Mouse (Mus musculus) intestine, embryonic 15.5 days (tissue): ENCODE measurements around the gene Pax7. TPM values are rescaled to one million over a fixed set of nuclear protein-coding genes. Genes with fewer than 3 reads are reported as not detected.

Experiments
- ATAC-seq: fragments of 200-750 bp; cut with Nextera tagmentation; 2 replicates; pipeline ENCODE4 v1.8.0; 2017; ENCODE audit warnings: moderate TSS enrichment, moderate library complexity
- H3K27ac ChIP-seq: fragments of 300-500 bp; sonication (generic); 2 replicates; pipeline ENCODE4 v1.5.1; 2015; ENCODE audit warnings: mild to moderate bottlenecking, inconsistent platforms
- H3K27me3 ChIP-seq: fragments of 300-500 bp; sonication (generic); replicated peaks from 2 replicates; pipeline ENCODE4 v1.6.1; 2015; ENCODE audit warnings: inconsistent platforms
- H3K36me3 ChIP-seq: fragments of 300-500 bp; sonication (generic); 2 replicates; pipeline ENCODE4 v1.6.1; 2015; ENCODE audit warnings: inconsistent platforms
- H3K4me1 ChIP-seq: fragments of 300-500 bp; sonication (generic); replicated peaks from 2 replicates; pipeline ENCODE4 v1.6.1; 2015; ENCODE audit warnings: inconsistent platforms
- H3K4me2 ChIP-seq: fragments of 300-500 bp; sonication (generic); replicated peaks from 2 replicates; pipeline ENCODE4 v1.6.1; 2015; ENCODE audit warnings: mild to moderate bottlenecking, inconsistent platforms
- H3K4me3 ChIP-seq: fragments of 300-500 bp; sonication (generic); replicated peaks from 2 replicates; pipeline ENCODE4 v1.5.1; 2015; ENCODE audit warnings: inconsistent platforms
- H3K9ac ChIP-seq: fragments of 300-500 bp; sonication (generic); 2 replicates; pipeline ENCODE4 v1.6.1; 2015; ENCODE audit warnings: inconsistent platforms
- H3K9me3 ChIP-seq: fragments of 300-500 bp; sonication (generic); 2 replicates; pipeline ENCODE4 v1.6.1; 2016; ENCODE audit warnings: inconsistent platforms
- WGBS: fragments of 180-500 bp; shearing (Covaris S2); methylation state at CpG from one replicate; pipeline ENCODE4 v1.1.7; 2015; 5-methylcytosine and 5-hydroxymethylcytosine counted together
- polyA plus RNA-seq: library from polyadenylated mRNA; unstranded; fragments of >200 nt; fragmentation: Nextera tagmentation; extraction: Ambion mirVana; gene quantifications from 2 replicates; pipeline ENCODE4 v1.2.1, GENCODE M21; 2015

Pax7 gene
- polyA plus RNA-seq, 1 experiment from 2014 or later, result not detected

DNA sequence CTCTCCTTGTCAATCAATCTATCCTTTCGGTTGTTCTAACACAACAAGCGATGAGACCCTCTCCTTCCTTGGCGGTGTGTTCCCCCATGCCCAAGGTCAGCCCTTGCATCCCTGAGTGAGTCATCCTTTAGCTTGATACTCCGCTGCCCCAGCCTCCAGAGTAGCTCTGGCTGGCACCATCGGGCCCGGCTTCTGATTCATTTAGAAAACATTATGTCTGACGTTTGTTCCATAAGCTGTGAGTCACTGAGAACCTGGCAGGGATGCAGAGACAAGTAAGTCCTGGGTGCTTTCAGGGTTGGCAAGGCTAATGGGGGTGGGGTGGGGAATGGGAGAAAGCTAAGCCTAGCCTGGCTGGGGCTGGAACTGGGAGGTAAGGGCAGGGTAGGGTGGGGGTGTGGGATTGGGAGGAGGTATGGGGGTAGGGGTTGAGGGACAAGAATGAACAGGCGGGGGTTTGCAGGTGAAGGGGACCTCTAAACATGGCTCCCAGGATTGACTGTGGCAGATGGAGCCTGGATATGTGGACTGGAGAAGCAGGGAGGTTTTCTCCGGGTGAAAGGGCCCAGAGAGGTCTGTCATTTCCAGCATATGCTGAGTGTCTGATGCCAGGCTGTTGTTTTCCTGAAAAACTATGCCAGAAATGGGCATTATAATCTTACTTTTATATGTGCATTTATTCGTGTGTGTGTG is 116.7 kb downstream of the Pax7 start:
- no peaks in the 10 kb centered on the region for H3K27me3 ChIP-seq
- 83% methylated on average over 10 of the region's 10 CpGs for WGBS

DNA sequence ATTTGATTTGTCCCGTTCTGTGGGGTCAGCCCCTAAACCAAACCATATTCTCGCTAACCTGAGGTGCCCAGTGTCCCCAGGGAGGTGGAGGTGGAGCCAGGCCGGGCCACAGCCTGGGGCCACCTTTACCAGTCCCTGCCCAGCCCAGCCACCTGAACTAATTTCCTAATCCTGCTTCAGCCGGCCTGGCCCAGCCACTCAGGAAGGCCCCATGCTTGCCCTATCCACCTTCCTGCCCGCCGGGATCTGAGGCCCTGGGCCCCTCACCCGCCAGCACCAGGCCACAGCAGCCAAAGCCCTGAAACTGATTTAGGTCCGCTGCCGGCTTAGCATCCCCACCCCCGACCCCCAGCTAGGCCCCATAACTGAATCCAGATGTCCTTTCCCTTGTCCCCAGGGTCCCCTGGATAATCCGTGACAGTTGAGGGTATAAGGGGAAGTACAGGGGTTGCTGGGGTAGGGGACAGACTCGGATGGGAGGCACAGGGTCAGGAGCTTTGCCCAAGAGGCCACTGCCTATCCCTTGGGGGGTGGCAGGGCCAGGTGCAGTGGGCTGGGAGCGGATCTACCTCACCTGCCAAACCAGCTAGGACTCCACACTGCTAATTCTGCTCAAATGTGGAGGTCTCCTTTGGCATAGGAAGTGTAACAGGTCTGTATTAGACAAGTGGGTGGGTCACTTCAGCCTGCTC is 117.9 kb downstream of the Pax7 start:
- Histone ChIP-seq H3K4me2 (no peak overlapping the region), H3K4me3 (no peak overlapping the region), H3K9ac (no peak overlapping the region), H3K4me1 (no peaks in the 10 kb centered on the region), H3K27ac (no peak overlapping the region), H3K36me3 (no peaks in the 10 kb centered on the region), H3K27me3 (peaks cover 6% of the 10 kb centered on the region), H3K9me3 (no peaks in the 10 kb centered on the region)
- WGBS, result 33% methylated on average over 13 of the region's 13 CpGs
- ATAC-seq, result no peak

More for the DNA sequence above, 116.7 kb downstream of the Pax7 start:
- ATAC-seq, result no peak
- Histone ChIP-seq H3K4me1 (no peaks in the 10 kb centered on the region), H3K9me3 (no peaks in the 10 kb centered on the region), H3K9ac (no peak overlapping the region), H3K4me3 (no peak overlapping the region), H3K27ac (no peak overlapping the region), H3K36me3 (no peaks in the 10 kb centered on the region), H3K4me2 (no peak overlapping the region)

DNA sequence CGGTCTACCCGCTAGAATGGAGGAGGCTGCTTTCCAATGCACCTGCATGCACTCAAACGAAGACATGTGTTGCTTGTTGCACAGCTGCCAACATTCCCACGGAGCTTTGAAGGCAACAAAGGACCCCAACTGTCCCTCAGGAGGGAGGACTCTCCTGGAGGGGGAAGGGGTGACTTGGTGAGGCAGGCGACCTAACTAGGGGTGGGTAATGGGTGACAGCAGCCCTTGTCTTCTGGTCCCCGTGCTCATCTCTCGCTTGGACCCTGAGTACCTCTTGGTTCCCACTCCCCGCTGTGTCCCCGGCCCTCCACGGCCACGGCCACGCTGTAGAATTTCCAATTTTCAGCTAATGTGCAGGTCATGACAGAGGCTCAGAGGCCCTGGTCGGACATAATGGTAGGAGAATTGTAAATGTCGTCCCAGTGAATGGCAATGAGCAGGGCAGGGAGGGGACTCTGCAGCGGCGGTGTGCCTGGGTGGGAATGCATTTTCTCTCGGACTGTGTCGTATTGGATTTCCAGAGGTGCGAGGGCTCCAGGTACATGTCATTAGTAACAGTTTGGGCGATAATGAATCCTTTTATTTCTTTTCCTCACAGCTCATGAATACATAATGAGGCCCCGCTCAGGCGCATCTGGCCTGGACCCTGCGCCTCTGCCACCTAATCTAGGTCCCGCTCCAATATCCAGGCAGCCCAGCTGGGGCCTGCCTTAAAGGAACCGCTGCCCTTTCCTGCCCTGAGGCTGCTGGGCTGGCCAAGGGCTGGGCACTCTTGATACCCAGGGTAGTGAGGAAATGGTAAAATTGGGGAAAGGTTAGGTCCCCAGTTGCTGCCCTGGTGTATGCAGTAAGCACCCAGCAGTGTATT is 122.6 kb downstream of the Pax7 start:
- Histone ChIP-seq H3K4me1 (no peaks in the 10 kb centered on the region), H3K9me3 (no peaks in the 10 kb centered on the region), H3K4me3 (no peak overlapping the region), H3K27me3 (peaks cover 6% of the 10 kb centered on the region), H3K4me2 (no peak overlapping the region), H3K36me3 (no peaks in the 10 kb centered on the region), H3K27ac (no peak overlapping the region), H3K9ac (no peak overlapping the region)
- 43% methylated on average over 25 of the region's 25 CpGs for WGBS
- ATAC-seq, result no peak

DNA sequence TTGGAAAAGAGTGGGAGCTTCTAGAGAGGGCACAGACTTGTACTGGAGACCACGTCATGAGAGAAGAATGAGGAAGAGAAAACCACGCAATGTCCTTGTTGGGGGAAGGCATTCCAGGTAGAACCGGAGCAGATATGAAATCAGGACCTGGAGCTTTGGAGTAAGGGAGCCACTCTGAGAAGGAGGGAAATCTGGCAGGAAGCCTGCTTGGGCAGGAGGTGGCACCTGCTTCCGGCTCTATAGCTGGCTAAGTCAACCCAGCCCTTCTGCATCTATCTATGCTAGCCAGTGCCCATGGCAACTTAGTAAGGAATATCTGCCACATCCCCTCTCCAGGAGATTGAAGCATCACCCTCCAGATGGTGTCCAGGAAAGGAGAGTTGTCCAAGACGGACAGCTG is 127.3 kb downstream of the Pax7 start:
- Histone ChIP-seq H3K36me3 (no peaks in the 10 kb centered on the region), H3K9me3 (no peaks in the 10 kb centered on the region)

DNA sequence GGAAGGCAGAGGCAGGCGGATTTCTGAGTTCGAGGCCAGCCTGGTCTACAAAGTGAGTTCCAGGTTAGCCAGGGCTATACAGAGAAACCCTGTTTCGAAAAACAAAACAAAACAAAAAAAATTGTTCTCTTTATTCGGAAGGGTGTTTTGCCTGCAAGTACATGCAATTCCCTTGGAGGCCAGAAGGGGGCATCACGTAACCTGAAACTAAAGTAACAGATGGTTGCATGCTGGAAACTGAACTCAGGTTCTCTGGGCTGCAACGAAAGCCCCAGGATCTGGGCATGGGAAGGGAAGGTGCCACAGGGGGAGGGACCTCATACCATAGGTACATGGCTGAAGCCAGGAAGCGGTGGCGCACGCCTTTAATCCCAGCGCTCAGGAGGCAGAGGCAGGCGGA is 129.9 kb downstream of the Pax7 start:
- Histone ChIP-seq H3K4me3 (no peak overlapping the region), H3K36me3 (no peaks in the 10 kb centered on the region), H3K9me3 (no peaks in the 10 kb centered on the region), H3K27me3 (no peaks in the 10 kb centered on the region), H3K9ac (no peak overlapping the region), H3K4me1 (no peaks in the 10 kb centered on the region), H3K27ac (no peak overlapping the region), H3K4me2 (no peak overlapping the region)
- 83% methylated on average over 11 of the region's 11 CpGs for WGBS
- no peak for ATAC-seq

More for the DNA sequence above, 127.3 kb downstream of the Pax7 start:
- Histone ChIP-seq H3K4me1 (no peaks in the 10 kb centered on the region), H3K4me2 (no peak overlapping the region), H3K27ac (no peak overlapping the region), H3K4me3 (no peak overlapping the region), H3K27me3 (peaks cover 4% of the 10 kb centered on the region), H3K9ac (no peak overlapping the region)
- 68% methylated on average over 5 of the region's 5 CpGs for WGBS
- no peak for ATAC-seq

DNA sequence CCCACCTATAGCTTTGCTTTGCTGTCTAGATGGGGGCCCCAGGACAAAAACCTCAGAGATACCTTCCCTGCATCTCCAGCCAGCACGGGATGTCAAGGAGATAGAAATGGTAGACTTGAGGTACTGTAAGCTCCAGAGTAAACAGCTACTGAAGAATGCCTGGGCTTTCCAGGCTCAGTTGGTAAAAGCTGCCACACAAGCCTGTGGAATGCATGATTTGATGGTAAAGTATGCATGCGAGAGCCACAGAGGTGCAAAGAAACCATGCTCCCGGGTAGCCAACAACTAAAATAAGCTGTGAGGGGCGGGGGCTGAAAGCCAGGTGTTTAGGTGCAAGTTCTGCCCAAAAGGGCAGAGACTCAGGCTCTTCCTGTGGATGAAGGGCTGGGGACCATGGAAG is 130.4 kb downstream of the Pax7 start:
- H3K4me3 ChIP-seq, result no peak overlapping the region
- no peaks in the 10 kb centered on the region for H3K36me3 ChIP-seq
- H3K4me2 ChIP-seq, result no peak overlapping the region
- 57% methylated on average over 4 of the region's 4 CpGs for WGBS
- H3K4me1 ChIP-seq, result no peaks in the 10 kb centered on the region
- ATAC-seq, result no peak
- no peaks in the 10 kb centered on the region for H3K27me3 ChIP-seq
- no peak overlapping the region for H3K9ac ChIP-seq
- H3K9me3 ChIP-seq, result no peaks in the 10 kb centered on the region
- no peak overlapping the region for H3K27ac ChIP-seq

DNA sequence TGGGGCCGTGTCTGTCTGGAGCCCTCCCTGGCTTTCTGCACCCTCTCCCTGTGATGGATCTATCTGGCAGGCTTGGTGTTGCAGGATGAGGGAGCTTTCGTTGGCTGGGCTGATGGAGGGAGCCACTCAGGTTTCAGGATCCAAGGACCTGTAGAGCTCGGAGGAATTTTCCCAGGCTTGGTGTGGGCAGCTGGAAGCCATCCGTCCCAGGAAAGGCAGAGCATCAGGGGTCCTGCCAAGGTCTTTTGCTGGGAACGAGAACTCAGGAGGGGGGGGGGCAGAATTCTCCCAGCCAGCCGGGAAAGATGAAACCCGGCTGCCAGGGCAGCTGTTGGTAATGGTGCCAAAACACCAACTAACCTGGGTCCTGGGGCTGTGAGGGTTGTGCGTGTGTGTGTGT is 134.7 kb downstream of the Pax7 start:
- Histone ChIP-seq H3K36me3 (no peaks in the 10 kb centered on the region), H3K4me1 (no peaks in the 10 kb centered on the region), H3K27me3 (peaks cover 6% of the 10 kb centered on the region; the same call in 1 of the 2 replicates), H3K4me2 (no peak overlapping the region), H3K27ac (no peak overlapping the region), H3K9me3 (no peaks in the 10 kb centered on the region), H3K4me3 (no peak overlapping the region), H3K9ac (no peak overlapping the region)
- ATAC-seq, result no peak
- WGBS, result 49% methylated on average over 8 of the region's 8 CpGs

DNA sequence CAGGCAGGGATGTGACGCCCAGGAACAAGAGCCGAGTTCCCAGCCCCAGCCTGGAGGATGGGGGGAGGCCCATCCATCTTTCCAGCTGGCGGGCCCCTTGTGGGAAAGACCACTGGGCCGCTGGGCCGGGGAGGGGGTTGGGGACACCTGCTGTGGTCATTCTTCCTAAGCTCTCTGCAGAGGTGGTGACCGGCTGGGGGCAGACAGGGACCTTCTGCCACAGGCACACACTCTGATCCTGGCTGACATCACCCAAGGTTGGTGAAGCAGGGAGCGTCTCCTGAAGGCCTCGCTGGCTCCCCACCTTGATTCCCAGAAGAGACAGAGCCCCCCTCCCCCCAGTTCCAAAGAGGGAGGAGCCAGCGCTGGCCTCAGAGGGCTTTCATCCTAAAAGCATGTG is 135.6 kb downstream of the Pax7 start:
- no peaks in the 10 kb centered on the region for H3K9me3 ChIP-seq
- H3K36me3 ChIP-seq, result no peaks in the 10 kb centered on the region
- ATAC-seq, result no peak
- no peak overlapping the region for H3K4me3 ChIP-seq
- H3K4me2 ChIP-seq, result no peak overlapping the region
- no peak overlapping the region for H3K9ac ChIP-seq
- no peaks in the 10 kb centered on the region for H3K4me1 ChIP-seq
- WGBS, result 6% methylated on average over 9 of the region's 9 CpGs
- peaks cover 7% of the 10 kb centered on the region; the same call in 1 of the 2 replicates for H3K27me3 ChIP-seq
- H3K27ac ChIP-seq, result no peak overlapping the region

DNA sequence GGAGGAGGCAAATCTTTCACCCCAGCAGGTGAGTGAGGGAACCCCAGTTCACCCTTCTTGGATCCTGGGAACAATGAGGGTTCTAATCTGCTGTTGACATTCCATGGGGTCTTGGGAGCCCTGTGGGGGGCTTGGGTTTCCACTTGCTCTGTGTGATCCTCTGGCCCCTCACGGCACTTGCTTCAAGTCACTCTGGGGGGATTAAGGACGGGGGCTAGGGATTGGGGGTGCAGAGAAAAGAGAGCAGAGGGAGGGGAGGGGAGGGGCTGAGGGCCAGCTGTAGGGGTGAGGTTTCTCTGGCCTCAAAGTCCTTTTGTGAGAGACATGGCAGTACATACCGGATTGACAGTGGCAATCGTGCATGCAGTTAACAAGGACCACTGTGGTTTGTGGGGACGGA is 140.0 kb downstream of the Pax7 start:
- H3K4me2 ChIP-seq, result no peak overlapping the region
- no peak overlapping the region for H3K27ac ChIP-seq
- H3K4me3 ChIP-seq, result no peak overlapping the region
- no peak overlapping the region for H3K9ac ChIP-seq
- ATAC-seq, result no peak
- H3K27me3 ChIP-seq, result peaks cover 7% of the 10 kb centered on the region; the same call in 1 of the 2 replicates
- WGBS, result 40% methylated on average over 5 of the region's 5 CpGs
- H3K9me3 ChIP-seq, result no peaks in the 10 kb centered on the region
- no peaks in the 10 kb centered on the region for H3K36me3 ChIP-seq
- H3K4me1 ChIP-seq, result no peaks in the 10 kb centered on the region

DNA sequence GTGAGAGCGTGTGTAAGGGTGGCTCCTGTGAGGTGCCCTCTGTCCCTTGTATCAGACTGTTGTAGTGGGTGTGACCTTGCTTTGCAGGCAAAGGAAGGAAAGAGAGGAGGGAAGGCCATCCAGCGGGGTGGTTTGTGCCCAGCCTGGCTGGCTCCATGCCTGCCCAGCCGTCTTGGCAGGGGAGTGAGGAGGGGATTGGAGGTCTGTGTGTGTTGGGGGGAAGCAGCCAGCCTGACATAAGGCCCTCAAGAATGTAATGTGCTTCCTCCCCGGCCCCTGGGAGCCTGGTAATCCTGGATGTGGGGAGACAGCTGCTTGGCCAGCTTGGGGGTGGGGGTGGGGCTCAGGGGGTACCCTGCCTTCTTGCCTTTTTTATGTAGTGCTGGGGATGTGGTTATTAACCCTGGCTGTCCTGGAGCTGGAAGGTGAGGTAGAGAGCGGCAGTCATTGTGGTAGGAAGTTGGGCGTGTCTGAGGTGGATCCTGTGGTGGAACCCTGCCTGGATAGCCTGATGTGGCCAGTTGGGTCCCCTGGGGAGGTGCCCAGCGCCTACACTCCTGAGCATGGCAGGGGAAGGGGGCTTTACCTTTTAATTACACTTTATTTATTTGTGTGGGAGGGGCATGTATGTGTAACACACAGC is 143.6 kb downstream of the Pax7 start:
- no peak overlapping the region for H3K4me3 ChIP-seq
- 31% methylated on average over 7 of the region's 7 CpGs for WGBS
- no peak overlapping the region; the same call in 1 of the 2 replicates for H3K9ac ChIP-seq
- H3K4me2 ChIP-seq, result no peak overlapping the region
- no peaks in the 10 kb centered on the region for H3K36me3 ChIP-seq
- H3K4me1 ChIP-seq, result no peaks in the 10 kb centered on the region
- ATAC-seq, result no peak
- H3K27me3 ChIP-seq, result peaks cover 7% of the 10 kb centered on the region; the same call in 1 of the 2 replicates
- no peaks in the 10 kb centered on the region for H3K9me3 ChIP-seq
- H3K27ac ChIP-seq, result no peak overlapping the region

DNA sequence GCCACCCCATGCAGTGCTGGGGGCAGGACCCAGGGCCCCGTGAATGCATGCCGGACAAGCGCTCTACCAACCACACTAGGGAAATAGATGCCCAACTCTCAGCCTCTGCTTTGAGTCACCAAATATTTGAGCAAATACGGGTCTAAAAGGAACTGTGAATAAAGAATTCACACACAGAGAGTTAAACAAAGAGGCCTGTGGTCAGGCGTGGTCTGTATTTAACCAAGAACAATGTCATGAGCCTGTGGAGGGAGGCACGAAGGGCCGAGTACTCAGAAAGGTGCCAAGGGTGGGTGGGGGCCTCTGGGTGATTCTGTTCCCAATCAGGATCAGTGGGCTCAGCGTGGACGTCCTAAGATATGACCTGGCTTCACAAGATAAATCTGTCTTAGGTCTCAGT is 145.3 kb downstream of the Pax7 start:
- Histone ChIP-seq H3K27ac (no peak overlapping the region), H3K9me3 (no peaks in the 10 kb centered on the region), H3K27me3 (no peaks in the 10 kb centered on the region), H3K4me3 (no peak overlapping the region), H3K4me1 (no peaks in the 10 kb centered on the region), H3K9ac (no peak overlapping the region), H3K36me3 (no peaks in the 10 kb centered on the region), H3K4me2 (no peak overlapping the region)
- no peak for ATAC-seq
- 66% methylated on average over 9 of the region's 9 CpGs for WGBS
